Mouse (Mus musculus) C2C12 (cell line): Measurements from ENCODE around the gene Creg2.

Experiments used
- CTCF ChIP-seq: IDR thresholded peaks from one replicate; pipeline ENCODE4 v1.5.1; 2011; ENCODE audit not compliant: control insufficient read depth, insufficient read depth, insufficient read length
- MAX ChIP-seq: IDR thresholded peaks from one replicate; pipeline ENCODE4 v1.6.1; 2011; ENCODE audit warnings: mild to moderate bottlenecking, control low read depth

DNA sequence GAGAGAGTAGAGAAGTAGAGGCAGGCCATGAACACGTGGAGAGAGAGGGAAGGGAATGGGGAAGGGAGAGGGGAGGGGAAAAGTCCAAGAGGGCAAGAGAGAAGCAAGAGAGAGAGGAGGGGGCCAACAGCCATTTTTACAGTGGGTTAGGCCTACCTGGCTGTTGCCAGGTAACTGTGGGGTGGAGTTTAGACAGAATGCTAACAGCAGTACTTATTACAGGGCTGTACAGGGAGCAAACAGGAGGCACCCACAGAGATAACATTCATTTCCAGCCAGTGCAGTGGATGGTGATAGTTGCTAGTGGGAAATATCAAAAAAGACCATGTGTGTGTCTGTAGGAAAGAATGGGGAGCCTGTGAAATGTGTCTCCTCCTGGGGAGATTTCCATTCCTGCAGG lies 27.5 kb downstream of the Creg2 start:
- TF ChIP-seq CTCF: no peak
- no peak for TF ChIP-seq MAX
